Mouse (Mus musculus): Measurements from ENCODE around the gene Hus1. TPM values are rescaled to one million over a fixed set of nuclear protein-coding genes. Genes with fewer than 3 reads are reported as not detected.

Hus1 gene
- polyA plus RNA-seq, 1 experiment, result 4.0 TPM

DNA sequence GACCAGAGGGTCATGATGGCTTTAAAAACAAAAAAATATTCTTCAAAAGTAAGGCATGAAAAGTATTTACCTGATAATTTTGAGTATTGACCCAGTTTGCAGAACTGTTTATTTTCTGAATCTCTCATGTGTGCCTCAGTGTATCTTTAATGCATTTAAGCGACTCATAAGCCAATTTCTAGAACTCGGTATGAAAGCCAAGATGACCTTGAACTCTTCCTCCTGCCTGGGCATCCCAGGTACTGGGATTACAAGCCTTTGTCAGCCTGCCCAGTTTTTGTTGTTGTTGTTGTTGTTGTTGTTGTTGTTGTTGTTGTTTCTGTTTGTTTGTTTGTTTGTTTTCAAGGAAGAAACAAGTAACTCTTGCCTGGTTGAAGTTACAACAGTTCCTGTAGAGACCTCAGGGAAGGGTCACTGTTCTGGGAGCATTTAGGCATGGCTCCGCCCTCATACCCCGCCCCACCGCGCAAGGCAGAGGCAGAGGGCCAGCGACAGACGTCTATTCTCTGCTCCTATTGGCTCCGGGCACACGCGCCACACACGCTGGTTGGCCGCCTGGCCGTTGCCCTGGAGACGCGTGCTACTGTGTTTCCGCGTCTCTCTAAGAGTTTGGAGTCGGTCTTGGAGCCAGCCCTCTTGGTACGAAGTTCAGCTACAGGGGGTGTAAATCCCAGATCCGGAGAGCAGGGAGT is 37.2 kb upstream of the Hus1 start, which contains the start of gene Gm11992:
Gene Gm11992 (plus strand): TSS at position 584 of the 692 bp plus-strand sequence.
- TF ChIP-seq POLR2A (IDR thresholded peaks at IDR 0.05; ENCODE audit: borderline replicate concordance, control insufficient read depth, low read depth, low read length) (no peak), CTCF (IDR thresholded peaks at IDR 0.05; ENCODE audit: control insufficient read depth, insufficient read depth, low read length) (no peak)
- peaks cover 2% of the 10 kb centered on the region for H3K4me1 ChIP-seq (ENCODE audit: control insufficient read depth, insufficient read depth, low read length)
- peak within 1 kb of the TSS; percentile 14 for H3K4me3 ChIP-seq (replicated peaks; ENCODE audit: control insufficient read depth, low read depth, low read length)
- no peak within 1 kb of the TSS for H3K27ac ChIP-seq (ENCODE audit: control insufficient read depth, insufficient read depth, low read depth, low read length, poor library complexity)
- 5% methylated on average over 21 of the region's 21 CpGs for WGBS

GRCm38 (mm10) chr11:9047044-9047443 is 36.1 kb upstream of the Hus1 start:
- TF ChIP-seq POLR2A (IDR thresholded peaks at IDR 0.05; ENCODE audit: borderline replicate concordance, control insufficient read depth, low read depth, low read length) (no peak), CTCF (IDR thresholded peaks at IDR 0.05; ENCODE audit: control insufficient read depth, insufficient read depth, low read length) (no peak)
- no peak overlapping the region for H3K27ac ChIP-seq (ENCODE audit: control insufficient read depth, insufficient read depth, low read depth, low read length, poor library complexity)
- H3K4me1 ChIP-seq (ENCODE audit: control insufficient read depth, insufficient read depth, low read length), result peaks cover 2% of the 10 kb centered on the region
- no peak overlapping the region for H3K4me3 ChIP-seq (replicated peaks; ENCODE audit: control insufficient read depth, low read depth, low read length)
- WGBS, result 72% methylated on average over 5 of the region's 5 CpGs

DNA sequence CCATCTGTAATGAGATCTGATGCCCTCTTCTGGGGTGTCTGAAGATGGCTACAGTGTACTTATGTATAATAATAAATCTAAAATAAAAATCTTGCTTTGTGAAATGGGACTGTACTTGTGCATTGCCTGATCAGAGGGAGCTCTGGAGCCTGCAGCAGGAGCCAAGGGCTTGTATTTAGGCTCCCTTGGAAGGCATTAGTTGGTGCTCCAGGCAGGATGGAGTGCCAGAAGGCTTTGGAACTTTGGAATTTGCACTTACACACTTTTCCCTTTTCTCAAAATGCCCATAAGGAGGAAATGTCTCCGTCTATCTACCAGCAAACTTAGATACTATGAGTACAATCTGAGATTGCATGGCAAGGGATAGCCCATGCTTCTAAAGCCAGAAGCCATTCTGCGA is 35.6 kb upstream of the Hus1 start:
- Histone ChIP-seq H3K4me1 (ENCODE audit: control insufficient read depth, insufficient read depth, low read length) (peaks cover 2% of the 10 kb centered on the region), H3K4me3 (replicated peaks; ENCODE audit: control insufficient read depth, low read depth, low read length) (no peak overlapping the region), H3K27ac (ENCODE audit: control insufficient read depth, insufficient read depth, low read depth, low read length, poor library complexity) (no peak overlapping the region)
- TF ChIP-seq POLR2A (IDR thresholded peaks at IDR 0.05; ENCODE audit: borderline replicate concordance, control insufficient read depth, low read depth, low read length), result no peak
- TF ChIP-seq CTCF (IDR thresholded peaks at IDR 0.05; ENCODE audit: control insufficient read depth, insufficient read depth, low read length), result no peak
- 79% methylated on average over 2 of the region's 2 CpGs for WGBS

DNA sequence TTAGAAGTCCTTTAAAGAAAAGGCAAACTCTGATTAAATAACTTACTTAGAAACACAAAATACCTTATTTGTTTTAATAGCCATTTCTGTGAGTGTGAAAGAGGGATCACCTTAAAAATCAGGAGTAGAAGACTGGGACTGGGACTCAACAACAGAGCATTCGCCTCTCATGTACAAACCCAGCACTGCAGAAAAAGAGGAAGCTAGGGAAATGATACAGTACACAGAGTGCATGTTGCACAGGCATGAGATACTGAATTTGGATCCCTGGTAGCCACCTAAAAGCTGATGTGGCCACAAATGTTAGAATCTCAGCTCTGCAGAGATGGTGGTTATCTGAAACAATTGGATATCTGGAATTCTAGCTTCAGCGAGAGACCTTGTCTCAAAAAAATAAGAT is 20.5 kb upstream of the Hus1 start:
- WGBS, result 33% methylated on average over 2 of the region's 2 CpGs
- H3K4me1 ChIP-seq (ENCODE audit: control insufficient read depth, insufficient read depth, low read length), result no peaks in the 10 kb centered on the region
- H3K27ac ChIP-seq (ENCODE audit: control insufficient read depth, insufficient read depth, low read depth, low read length, poor library complexity), result no peak overlapping the region
- no peak for TF ChIP-seq POLR2A (IDR thresholded peaks at IDR 0.05; ENCODE audit: borderline replicate concordance, control insufficient read depth, low read depth, low read length)
- no peak overlapping the region for H3K4me3 ChIP-seq (replicated peaks; ENCODE audit: control insufficient read depth, low read depth, low read length)

DNA sequence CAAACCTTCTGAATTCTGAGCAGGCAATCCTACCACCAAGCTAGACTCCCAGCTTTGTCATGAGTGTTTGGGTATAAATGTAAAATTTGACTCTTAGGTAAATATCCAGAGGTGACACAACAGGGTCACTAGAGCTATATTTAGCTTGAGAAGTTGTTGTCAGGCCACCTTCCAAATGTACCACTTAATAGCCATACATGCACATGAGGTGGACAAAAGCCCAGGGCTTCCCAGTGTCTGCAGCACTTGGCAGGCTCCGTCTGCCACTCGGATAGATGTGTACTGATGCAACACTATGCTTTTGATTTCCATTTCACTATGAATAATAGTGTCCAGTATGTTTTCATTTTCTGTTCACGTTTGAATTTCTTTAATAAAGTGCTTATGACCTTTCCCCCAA is 14.2 kb upstream of the Hus1 start:
- H3K27ac ChIP-seq (ENCODE audit: control insufficient read depth, insufficient read depth, low read depth, low read length, poor library complexity), result no peak overlapping the region
- H3K4me1 ChIP-seq (ENCODE audit: control insufficient read depth, insufficient read depth, low read length), result no peaks in the 10 kb centered on the region
- TF ChIP-seq CTCF (IDR thresholded peaks at IDR 0.05; ENCODE audit: control insufficient read depth, insufficient read depth, low read length), result no peak
- TF ChIP-seq POLR2A (IDR thresholded peaks at IDR 0.05; ENCODE audit: borderline replicate concordance, control insufficient read depth, low read depth, low read length), result no peak
- 68% methylated on average over 3 of the region's 3 CpGs for WGBS
- no peak overlapping the region for H3K4me3 ChIP-seq (replicated peaks; ENCODE audit: control insufficient read depth, low read depth, low read length)

- no peak overlapping the region for H3K4me3 ChIP-seq (replicated peaks; ENCODE audit: control insufficient read depth, low read depth, low read length)
- H3K4me1 ChIP-seq (ENCODE audit: control insufficient read depth, insufficient read depth, low read length), result no peaks in the 10 kb centered on the region
- no peak overlapping the region for H3K27ac ChIP-seq (ENCODE audit: control insufficient read depth, insufficient read depth, low read depth, low read length, poor library complexity)
- TF ChIP-seq POLR2A (IDR thresholded peaks at IDR 0.05; ENCODE audit: borderline replicate concordance, control insufficient read depth, low read depth, low read length) (no peak), CTCF (IDR thresholded peaks at IDR 0.05; ENCODE audit: control insufficient read depth, insufficient read depth, low read length) (no peak)
- WGBS, result 78% methylated on average over 7 of the region's 7 CpGs
These were observed 13.8 kb upstream of the Hus1 start for GRCm38 (mm10) chr11:9024782-9025181.

DNA sequence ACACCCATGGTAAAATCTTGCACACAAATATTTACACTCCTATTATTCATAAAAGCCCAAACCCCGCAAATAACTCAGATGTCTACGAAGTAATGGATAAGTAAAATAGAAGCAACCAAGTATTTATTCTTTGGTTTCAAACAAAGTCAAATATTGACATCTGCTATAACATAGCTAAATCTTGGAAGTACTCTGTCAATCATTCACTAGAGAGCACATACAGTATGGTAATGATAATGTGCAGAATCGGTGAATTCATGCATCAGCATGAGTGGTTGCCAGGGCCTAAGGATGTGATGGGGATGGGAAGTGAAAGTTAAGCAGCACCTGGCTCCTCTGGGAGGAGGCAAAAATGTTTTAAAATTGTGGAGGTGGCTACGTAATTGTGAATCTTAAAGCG is 9.2 kb upstream of the Hus1 start:
- Histone ChIP-seq H3K4me1 (ENCODE audit: control insufficient read depth, insufficient read depth, low read length) (no peaks in the 10 kb centered on the region), H3K27ac (ENCODE audit: control insufficient read depth, insufficient read depth, low read depth, low read length, poor library complexity) (no peak overlapping the region), H3K4me3 (replicated peaks; ENCODE audit: control insufficient read depth, low read depth, low read length) (no peak overlapping the region)
- TF ChIP-seq CTCF (IDR thresholded peaks at IDR 0.05; ENCODE audit: control insufficient read depth, insufficient read depth, low read length) (no peak), POLR2A (IDR thresholded peaks at IDR 0.05; ENCODE audit: borderline replicate concordance, control insufficient read depth, low read depth, low read length) (no peak)
- 86% methylated on average over 5 of the region's 5 CpGs for WGBS

- no peak overlapping the region for H3K4me3 ChIP-seq (replicated peaks; ENCODE audit: control insufficient read depth, low read depth, low read length)
- TF ChIP-seq CTCF (IDR thresholded peaks at IDR 0.05; ENCODE audit: control insufficient read depth, insufficient read depth, low read length), result no peak
- no peak for TF ChIP-seq POLR2A (IDR thresholded peaks at IDR 0.05; ENCODE audit: borderline replicate concordance, control insufficient read depth, low read depth, low read length)
- H3K27ac ChIP-seq (ENCODE audit: control insufficient read depth, insufficient read depth, low read depth, low read length, poor library complexity), result no peak overlapping the region
- no peaks in the 10 kb centered on the region for H3K4me1 ChIP-seq (ENCODE audit: control insufficient read depth, insufficient read depth, low read length)
- 68% methylated on average over 6 of the region's 6 CpGs for WGBS
These were observed 7.7 kb upstream of the Hus1 start for GRCm38 (mm10) chr11:9018491-9019267.
